Mouse (Mus musculus) heart, embryonic 14.5 days (tissue): Measurements from ENCODE around the gene Sik3. TPM values are rescaled to one million over a fixed set of nuclear protein-coding genes. Genes with fewer than 3 reads are reported as not detected.

Experiments used
- ATAC-seq: fragments of 200-750 bp; cut with Nextera tagmentation; 2 replicates; pipeline ENCODE4 v1.8.0; 2017; ENCODE audit warnings: low read depth, moderate TSS enrichment; ENCODE audit not compliant: insufficient number of reproducible peaks, insufficient read depth, low FRiP score
- H3K27ac ChIP-seq, 2 experiments: fragments of 200-500 bp in 1 of 2; fragments of 300-500 bp in 1 of 2; sonication (generic) in 1 of 2; replicated peaks in 1 of 2; 2 replicates each; pipeline ENCODE4 v1.5.1; 2012 to 2014; ENCODE audit warnings: low read depth in 2 of 2, low read length in 2 of 2, control low read depth in 1 of 2, mild to moderate bottlenecking in 1 of 2, mixed read lengths in 1 of 2; ENCODE audit not compliant: control insufficient read depth in 1 of 2, insufficient read depth in 1 of 2
- H3K27me3 ChIP-seq: fragments of 300-500 bp; sonication (generic); 2 replicates; pipeline ENCODE4 v1.6.1; 2014; ENCODE audit warnings: mild to moderate bottlenecking, low read length, control low read depth; ENCODE audit not compliant: control insufficient read depth, insufficient read depth
- H3K36me3 ChIP-seq: fragments of 300-500 bp; sonication (generic); 2 replicates; pipeline ENCODE4 v1.6.1; 2014; ENCODE audit warnings: mild to moderate bottlenecking, control low read depth, low read length, mixed read lengths; ENCODE audit not compliant: control insufficient read depth, insufficient read depth
- H3K4me1 ChIP-seq, 2 experiments: fragments of 200-500 bp in 1 of 2; fragments of 300-500 bp in 1 of 2; sonication (generic) in 1 of 2; 2 replicates each; pipeline ENCODE4 v1.6.1; 2012 to 2014; ENCODE audit warnings: low read length in 2 of 2, control low read depth in 1 of 2, mixed read lengths in 1 of 2; ENCODE audit not compliant: control insufficient read depth in 2 of 2, insufficient read depth in 2 of 2
- H3K4me2 ChIP-seq: fragments of 300-500 bp; sonication (generic); 2 replicates; pipeline ENCODE4 v1.6.1; 2014; ENCODE audit warnings: mild to moderate bottlenecking, low read length
- H3K4me3 ChIP-seq, 2 experiments: fragments of 200-500 bp in 1 of 2; fragments of 300-500 bp in 1 of 2; sonication (generic) in 1 of 2; 2 replicates each; pipeline ENCODE4 v1.5.1; 2012 to 2014; ENCODE audit warnings: low read length in 2 of 2, mild to moderate bottlenecking in 2 of 2, control low read depth in 1 of 2, low read depth in 1 of 2, moderate library complexity in 1 of 2; ENCODE audit not compliant: control insufficient read depth in 1 of 2, insufficient read depth in 1 of 2
- H3K9ac ChIP-seq: fragments of 300-500 bp; sonication (generic); 2 replicates; pipeline ENCODE4 v1.6.1; 2014; ENCODE audit warnings: mild to moderate bottlenecking, low read length
- H3K9me3 ChIP-seq: fragments of 300-500 bp; sonication (generic); 2 replicates; pipeline ENCODE4 v1.6.1; 2016; ENCODE audit warnings: low read length, control low read depth; ENCODE audit not compliant: control insufficient read depth
- WGBS: fragments of 180-500 bp; shearing (Covaris S2); extraction: QIAGEN DNeasy Blood & Tissue Kit; methylation state at CpG from one replicate; pipeline ENCODE4 v1.1.7; 2014; 5-methylcytosine and 5-hydroxymethylcytosine counted together
- polyA plus RNA-seq: library from polyadenylated mRNA; unstranded; fragments of >200 nt; fragmentation: Nextera tagmentation; extraction: Ambion mirVana; gene quantifications from 2 replicates; pipeline ENCODE4 v1.2.1, GENCODE M21; 2014

Sik3 gene
- polyA plus RNA-seq, 1 experiment from 2014 or later, result 14.1 TPM

GRCm38 (mm10) chr9:46058065-46058464 lies 45.4 kb downstream of the Sik3 start:
- H3K27ac ChIP-seq, result no peak overlapping the region
- no peak for ATAC-seq
- H3K36me3 ChIP-seq, result no peaks in the 10 kb centered on the region
- no peak overlapping the region for H3K9ac ChIP-seq
- peaks cover 5 to 18% of the 10 kb centered on the region in 2 experiments; a peak in 3 of 4 replicates for H3K4me1 ChIP-seq
- H3K4me3 ChIP-seq, result no peak overlapping the region
- H3K9me3 ChIP-seq, result no peaks in the 10 kb centered on the region
- WGBS, result 87% methylated on average over 3 of the region's 3 CpGs
- no peak overlapping the region for H3K4me2 ChIP-seq
- no peaks in the 10 kb centered on the region for H3K27me3 ChIP-seq

GRCm38 (mm10) chr9:46060249-46060648 lies 47.6 kb downstream of the Sik3 start:
- peaks cover 3 to 11% of the 10 kb centered on the region in 2 experiments; a peak in 1 of 4 replicates for H3K4me1 ChIP-seq
- H3K27ac ChIP-seq, result no peak overlapping the region
- no peak overlapping the region for H3K4me2 ChIP-seq
- no peak overlapping the region for H3K9ac ChIP-seq
- no peaks in the 10 kb centered on the region for H3K27me3 ChIP-seq
- no peak overlapping the region for H3K4me3 ChIP-seq
- ATAC-seq, result no peak
- H3K36me3 ChIP-seq, result no peaks in the 10 kb centered on the region
- 94% methylated on average over 2 of the region's 2 CpGs for WGBS
- no peaks in the 10 kb centered on the region for H3K9me3 ChIP-seq

GRCm38 (mm10) chr9:46061696-46062425 lies 49.2 kb downstream of the Sik3 start:
- Histone ChIP-seq H3K36me3 (no peaks in the 10 kb centered on the region), H3K27ac (no peak overlapping the region), H3K4me2 (no peak overlapping the region), H3K27me3 (no peaks in the 10 kb centered on the region), H3K4me1 (0 out of 4 replicates have a peak, but pooled peaks cover 0 to 6% of the 10 kb centered on the region in 2 experiments), H3K4me3 (no peak overlapping the region), H3K9me3 (no peaks in the 10 kb centered on the region), H3K9ac (no peak overlapping the region)
- 74% methylated on average over 9 of the region's 9 CpGs for WGBS
- no peak; the same call in 1 of the 2 replicates for ATAC-seq

- no peak overlapping the region for H3K4me2 ChIP-seq
- H3K36me3 ChIP-seq, result no peaks in the 10 kb centered on the region
- H3K27ac ChIP-seq, result no peak overlapping the region
- no peaks in the 10 kb centered on the region for H3K9me3 ChIP-seq
- H3K4me1 ChIP-seq, result 0 out of 4 replicates have a peak, but pooled peaks cover 0 to 11% of the 10 kb centered on the region in 2 experiments
- no peaks in the 10 kb centered on the region for H3K27me3 ChIP-seq
- ATAC-seq, result no peak
- 80% methylated on average over 7 of the region's 7 CpGs for WGBS
- H3K4me3 ChIP-seq, result no peak overlapping the region
- no peak overlapping the region for H3K9ac ChIP-seq
Observed at GRCm38 (mm10) chr9:46064331-46064730, 51.7 kb downstream of the Sik3 start.

GRCm38 (mm10) chr9:46066711-46067110 lies 54.1 kb downstream of the Sik3 start:
- Histone ChIP-seq H3K9me3 (no peaks in the 10 kb centered on the region), H3K27ac (no peak overlapping the region), H3K4me3 (no peak overlapping the region), H3K4me2 (no peak overlapping the region), H3K4me1 (0 out of 4 replicates have a peak, but pooled peaks cover 0 to 15% of the 10 kb centered on the region in 2 experiments), H3K9ac (no peak overlapping the region), H3K36me3 (no peaks in the 10 kb centered on the region), H3K27me3 (no peaks in the 10 kb centered on the region)
- 96% methylated on average over 4 of the region's 4 CpGs for WGBS
- no peak for ATAC-seq

- H3K27ac ChIP-seq, result no peak overlapping the region
- WGBS, result 66% methylated on average over 7 of the region's 7 CpGs
Observed at GRCm38 (mm10) chr9:46067691-46068090, 55.1 kb downstream of the Sik3 start.

GRCm38 (mm10) chr9:46069013-46069412 lies 56.4 kb downstream of the Sik3 start:
- WGBS, result 77% methylated on average over 4 of the region's 4 CpGs
- ATAC-seq, result no peak
- no peak overlapping the region for H3K4me2 ChIP-seq
- H3K9me3 ChIP-seq, result no peaks in the 10 kb centered on the region
- no peaks in the 10 kb centered on the region for H3K27me3 ChIP-seq
- no peak overlapping the region for H3K4me3 ChIP-seq
- no peak overlapping the region for H3K27ac ChIP-seq
- H3K4me1 ChIP-seq, result 0 out of 4 replicates have a peak, but pooled peaks cover 0 to 10% of the 10 kb centered on the region in 2 experiments
- H3K9ac ChIP-seq, result no peak overlapping the region
- H3K36me3 ChIP-seq, result no peaks in the 10 kb centered on the region

More at GRCm38 (mm10) chr9:46067691-46068090, 55.1 kb downstream of the Sik3 start:
- Histone ChIP-seq H3K4me3 (no peak overlapping the region), H3K9ac (no peak overlapping the region), H3K27me3 (no peaks in the 10 kb centered on the region), H3K4me1 (0 out of 4 replicates have a peak, but pooled peaks cover 0 to 10% of the 10 kb centered on the region in 2 experiments), H3K4me2 (no peak overlapping the region), H3K9me3 (no peaks in the 10 kb centered on the region), H3K36me3 (no peaks in the 10 kb centered on the region)
- ATAC-seq, result no peak
